Mouse (Mus musculus): ENCODE measurements around the gene Fbxl8.

The Fbxl8 gene

DNA sequence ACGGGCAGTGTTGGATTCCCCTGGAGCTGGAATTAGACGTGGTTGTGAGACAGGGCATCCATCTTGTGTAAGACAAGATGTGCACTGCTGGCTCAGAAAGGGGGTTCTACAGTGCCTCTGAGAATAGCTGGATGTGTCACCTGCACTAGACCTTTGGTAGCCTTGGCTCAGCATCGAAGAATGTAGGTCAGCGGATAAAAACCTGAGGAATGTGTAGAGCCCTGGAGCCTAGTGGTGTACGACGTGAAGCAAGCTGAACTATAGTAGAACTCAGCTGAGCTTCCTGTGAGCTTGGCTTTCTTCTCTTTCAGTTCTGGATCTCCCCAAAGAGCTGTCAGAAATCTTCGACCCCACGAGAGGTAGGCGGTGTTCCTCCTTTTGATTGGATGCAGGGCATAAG lies 39.4 kb downstream of the Fbxl8 start:
- no peak for DNase-seq (ENCODE audit: low spot score in 2 of 2)

DNA sequence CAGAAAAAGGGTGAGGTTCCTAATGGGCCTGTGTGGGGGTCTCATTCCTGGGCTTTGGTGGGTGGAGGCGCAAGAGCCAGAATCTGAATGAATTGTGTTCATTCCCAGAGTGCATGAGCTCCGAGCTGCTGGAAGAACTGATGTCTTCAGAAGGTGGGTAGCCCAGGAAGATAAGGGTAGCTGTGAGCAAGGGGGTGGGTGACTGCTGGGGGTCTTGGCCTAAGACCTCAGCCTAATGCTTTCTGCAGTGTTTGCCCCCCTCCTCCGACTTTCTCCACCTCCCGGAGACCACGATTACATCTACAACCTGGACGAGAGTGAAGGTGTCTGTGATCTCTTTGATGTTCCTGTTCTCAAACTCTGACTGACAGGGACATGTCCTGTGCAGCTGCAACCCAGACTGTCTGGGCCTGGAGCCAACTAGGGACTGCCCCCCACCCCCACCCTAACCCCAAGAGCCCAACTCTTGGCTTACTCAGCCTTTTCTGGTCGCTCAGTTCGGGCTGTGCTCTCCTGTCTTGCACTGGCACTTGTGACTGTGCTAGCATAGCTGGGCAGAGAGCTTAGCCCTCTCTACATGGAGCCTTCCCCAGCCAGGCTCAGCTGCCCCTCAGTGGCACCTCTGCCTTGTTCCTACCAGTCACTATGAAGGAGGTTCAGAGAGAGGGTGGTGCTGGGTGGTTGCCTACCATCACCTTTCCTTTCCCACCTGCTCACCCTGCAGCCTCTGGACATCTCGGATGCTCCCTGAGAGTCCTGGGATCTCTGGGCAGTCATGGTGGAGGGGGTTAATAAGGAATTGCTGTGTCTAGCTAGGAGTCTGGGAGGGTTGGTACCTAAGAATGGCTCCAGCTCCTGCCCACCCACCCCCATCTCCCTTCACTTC lies 40.1 kb downstream of the Fbxl8 start:
- no peak for DNase-seq (ENCODE audit: low spot score in 2 of 2)

DNA sequence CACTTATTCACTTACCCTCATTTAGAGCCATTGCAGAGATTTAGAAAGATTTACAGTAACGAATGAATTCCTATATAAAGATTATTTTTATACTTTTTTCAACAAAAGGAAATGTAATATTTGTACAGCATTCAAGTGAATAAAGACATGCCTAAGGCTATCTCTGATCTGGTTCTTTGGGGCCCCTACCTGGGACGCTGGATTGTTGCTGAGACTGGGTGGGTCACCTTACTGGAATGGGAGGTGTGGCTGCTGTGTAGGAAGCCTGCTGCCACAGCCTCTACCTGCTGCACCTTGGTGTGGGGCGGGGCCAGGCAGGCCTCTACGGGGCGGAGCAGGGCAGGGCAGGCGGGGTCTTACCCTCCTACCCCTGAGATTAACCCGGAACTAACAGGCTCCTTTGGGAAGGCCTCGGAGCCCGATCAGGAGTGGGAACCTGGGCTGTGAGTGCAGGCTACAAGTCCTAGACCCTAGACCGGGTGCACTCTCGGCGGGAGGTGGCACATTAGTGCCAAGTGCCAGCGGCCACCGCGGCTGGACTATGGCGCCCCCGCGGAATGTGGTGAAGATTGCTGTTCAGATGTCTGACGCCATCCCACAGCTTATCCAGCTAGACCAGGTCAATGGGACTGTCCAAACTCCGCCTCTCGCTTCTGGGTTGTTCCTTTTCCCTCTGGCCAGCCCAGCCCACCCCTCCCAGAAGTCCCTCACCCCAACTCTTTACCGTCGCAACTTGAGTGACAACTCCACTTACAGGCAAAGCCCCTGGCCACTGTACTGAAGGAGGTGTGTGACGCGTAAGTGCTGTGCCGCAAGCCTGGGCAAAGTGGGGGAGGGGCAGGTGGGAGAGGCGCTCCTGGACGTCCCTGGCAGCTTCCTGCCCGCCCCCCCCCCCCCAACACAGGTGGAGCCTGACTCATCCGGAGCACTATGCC lies 41.0 kb downstream of the Fbxl8 start, which contains the start of gene Elmo3:
Elmo3 (plus strand) TSS at position 391 of the 935 bp plus-strand sequence.
- DNase-seq (ENCODE audit: low spot score in 2 of 2): peak; percentile 75 to 76

DNA sequence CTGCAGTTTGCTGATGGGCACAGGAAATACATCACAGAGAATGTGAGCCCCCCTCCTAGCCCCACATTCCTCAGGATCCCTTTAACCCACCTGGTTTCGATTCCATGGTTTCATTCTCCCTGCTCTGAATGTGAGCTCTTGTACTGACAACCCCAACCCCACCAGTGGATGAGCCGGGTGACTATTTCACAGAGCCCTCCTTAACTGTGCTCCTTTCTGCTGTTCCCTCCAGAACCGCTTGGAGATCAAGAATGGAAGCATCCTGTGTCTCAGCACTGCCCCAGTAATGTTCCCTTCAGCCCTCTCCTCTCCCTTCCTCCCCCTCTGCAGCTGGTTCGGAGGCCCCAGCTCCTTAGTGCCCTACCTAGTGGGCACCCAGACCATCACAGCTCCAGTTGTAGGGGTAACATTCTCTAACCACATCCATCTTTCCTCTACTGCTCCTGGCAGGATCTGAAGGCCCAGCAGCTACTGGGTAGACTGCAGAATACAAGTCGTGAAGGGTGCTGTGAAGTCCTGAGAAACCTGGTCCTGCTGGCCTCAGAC lies 41.8 kb downstream of the Fbxl8 start:
- no peak for DNase-seq (ENCODE audit: low spot score in 2 of 2)

DNA sequence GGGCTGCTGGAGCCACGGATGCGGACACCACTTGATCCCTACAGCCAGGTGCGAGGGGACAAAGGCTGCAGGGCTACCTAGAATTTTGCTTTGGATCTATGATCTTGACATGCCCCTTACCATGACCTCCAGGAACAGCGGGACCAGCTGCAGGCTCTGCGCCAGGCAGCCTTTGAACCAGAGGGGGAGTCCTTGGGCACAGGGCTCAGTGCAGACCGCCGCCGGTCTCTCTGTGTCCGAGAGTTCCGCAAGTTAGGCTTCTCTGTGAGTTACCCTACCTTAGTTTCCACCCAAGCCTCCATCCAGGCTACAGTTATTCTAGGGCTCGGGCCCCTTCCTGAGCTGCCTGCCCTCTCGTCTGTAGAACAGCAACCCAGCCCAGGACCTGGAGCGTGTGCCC lies 43.2 kb downstream of the Fbxl8 start:
- no peak for DNase-seq (ENCODE audit: low spot score in 2 of 2)

DNA sequence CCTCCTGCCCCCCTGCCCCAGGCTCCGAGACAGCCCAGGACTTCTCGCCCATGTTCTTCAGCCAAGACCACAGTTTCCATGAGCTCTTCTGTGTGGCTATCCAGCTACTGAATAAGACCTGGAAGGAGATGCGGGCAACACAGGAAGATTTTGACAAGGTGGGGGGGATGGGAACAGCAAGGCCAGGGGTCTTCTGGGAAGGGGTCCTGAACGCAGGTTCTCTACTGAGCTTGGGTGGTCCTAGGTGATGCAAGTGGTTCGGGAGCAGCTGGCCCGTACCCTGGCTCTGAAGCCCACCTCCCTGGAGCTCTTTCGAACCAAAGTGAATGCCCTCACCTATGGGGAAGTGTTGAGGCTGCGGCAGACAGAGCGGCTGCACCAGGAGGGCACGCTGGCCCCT lies 44.0 kb downstream of the Fbxl8 start:
- no peak for DNase-seq (ENCODE audit: low spot score in 2 of 2)

DNA sequence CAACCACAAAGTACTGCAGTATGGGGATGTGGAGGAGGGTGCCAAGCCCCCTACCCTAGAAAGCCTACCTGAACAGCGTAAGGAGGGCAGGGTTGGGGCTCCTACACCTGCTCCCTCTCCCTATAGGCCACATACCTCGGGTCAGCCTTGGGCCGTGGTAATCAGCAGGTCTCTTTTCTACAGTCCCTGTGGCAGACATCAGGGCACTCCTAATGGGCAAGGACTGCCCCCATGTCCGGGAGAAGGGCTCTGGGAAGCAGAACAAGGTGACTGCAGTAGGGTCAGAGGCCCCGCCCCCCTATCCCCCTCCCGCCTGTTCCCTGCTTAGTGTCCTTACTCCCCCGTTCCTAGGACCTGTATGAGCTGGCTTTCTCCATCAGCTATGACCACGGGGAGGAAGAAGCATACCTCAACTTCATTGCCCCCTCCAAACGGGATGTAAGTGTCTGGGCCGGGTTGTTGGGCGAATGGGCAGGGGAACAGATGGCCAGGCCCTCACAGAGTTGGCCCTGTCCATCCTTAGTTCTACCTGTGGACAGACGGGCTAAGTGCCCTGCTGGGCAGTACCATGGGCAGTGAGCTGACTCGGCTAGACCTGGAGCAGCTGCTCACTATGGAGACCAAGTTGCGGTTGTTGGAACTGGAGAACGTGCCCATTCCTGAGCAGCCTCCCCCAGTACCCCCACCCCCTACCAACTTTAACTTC lies 44.8 kb downstream of the Fbxl8 start:
- DNase-seq (ENCODE audit: low spot score in 2 of 2): no peak

DNA sequence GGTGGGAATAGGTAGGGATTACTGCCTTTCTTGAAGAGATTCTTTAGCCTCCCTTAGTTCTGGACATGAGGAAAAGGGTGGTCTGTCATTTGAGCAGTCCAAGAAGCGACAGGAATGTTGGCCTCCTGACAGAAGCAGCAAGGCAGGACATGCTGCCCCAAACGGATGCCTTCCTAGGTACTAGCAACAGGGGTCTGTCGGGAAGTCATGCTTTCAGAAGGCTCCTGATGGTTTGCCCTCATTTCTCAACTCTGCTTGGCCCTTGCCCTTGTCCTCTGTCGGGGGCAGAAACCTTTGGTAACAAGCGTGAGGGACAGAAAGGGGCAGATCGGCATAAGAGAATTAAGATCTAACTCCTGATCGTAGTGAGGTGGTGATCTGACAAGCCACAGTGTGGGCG lies 45.7 kb downstream of the Fbxl8 start:
- DNase-seq (ENCODE audit: low spot score in 2 of 2): no peak

DNA sequence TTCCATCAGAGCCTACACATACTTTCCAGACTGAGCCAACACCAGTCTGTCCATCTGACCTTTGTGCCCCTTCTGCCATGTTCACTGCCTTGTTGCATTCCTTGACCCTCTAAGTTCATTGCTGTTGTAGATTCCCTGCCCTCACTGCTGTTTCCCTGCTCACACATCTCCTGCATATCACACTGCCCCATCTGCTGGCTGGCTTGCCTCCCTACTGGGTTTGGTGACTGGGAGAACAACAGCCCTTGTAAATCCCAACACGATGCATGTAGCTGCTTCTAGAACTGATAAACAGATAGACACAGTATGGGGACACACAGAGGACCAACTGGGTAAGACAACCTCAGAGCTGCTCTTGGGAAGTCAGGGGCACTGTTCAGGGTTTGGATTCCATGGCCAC lies 47.3 kb downstream of the Fbxl8 start:
- DNase-seq (ENCODE audit: low spot score in 2 of 2): no peak

DNA sequence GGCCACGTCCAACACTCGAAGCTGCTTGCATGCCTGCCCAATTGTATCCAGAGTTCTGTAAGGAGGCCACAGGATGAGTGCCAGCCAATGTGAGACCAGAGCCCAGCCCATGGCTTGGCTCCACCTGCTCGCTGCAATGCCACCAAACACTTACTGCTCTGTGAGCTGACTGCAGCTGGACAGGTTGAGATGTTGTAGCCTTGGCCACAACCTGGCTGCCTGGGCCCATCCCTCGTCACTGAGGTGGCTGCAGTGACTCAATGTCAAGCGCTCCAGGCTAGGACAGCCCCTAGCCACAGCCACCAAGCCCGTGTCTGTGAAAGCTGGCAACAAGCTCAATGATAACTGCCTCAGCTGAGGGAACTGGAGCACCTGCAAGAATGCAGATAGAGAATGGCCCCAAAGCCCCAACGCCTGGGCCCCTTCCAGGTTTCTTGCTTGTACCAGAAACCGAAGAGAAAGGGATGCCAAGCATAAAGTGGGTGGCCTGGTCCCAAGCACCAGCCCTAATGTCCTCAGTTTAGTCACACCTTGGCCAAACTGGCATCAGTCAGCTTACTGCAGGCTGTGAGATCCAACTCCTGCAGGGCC lies 48.5 kb downstream of the Fbxl8 start:
- DNase-seq (ENCODE audit: low spot score in 2 of 2): no peak

DNA sequence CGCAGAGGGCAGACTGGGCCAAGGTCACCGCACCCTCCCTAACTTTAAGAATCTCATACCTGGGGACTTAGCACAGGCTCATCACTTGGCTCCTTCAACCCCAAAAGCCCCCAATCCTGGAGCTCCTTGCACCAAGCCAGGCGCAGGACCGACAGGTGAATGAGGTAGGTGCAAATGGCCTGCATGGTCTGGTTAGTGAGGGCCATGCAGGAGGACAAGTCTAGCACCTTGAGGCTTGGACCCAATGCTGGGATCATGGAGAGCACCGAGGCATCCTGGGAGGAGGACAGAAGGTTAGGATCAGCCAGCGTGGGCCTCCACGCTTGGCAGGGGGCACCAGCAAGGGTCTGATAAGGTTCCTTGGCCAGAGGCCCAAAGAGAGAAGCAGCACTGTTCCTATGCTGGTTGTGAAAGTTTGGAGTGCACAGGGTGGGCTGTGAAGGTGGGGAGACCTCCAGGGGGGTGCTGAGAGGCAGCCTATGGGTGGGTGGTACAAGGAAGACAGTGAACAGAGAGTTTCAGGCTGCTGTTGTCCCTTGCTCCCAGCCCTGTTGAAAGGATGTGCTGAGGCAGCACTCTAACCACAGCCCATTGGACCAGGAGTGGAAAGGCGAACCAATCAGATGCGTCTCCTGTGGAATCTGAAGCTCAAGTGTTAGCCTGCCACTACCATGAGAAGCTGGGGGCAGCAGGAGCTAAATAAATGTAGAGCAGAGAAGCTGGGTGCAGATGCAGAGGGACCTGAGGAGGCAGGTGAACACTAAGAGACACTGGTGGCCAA lies 49.4 kb downstream of the Fbxl8 start:
- no peak for DNase-seq (ENCODE audit: low spot score in 2 of 2)

DNA sequence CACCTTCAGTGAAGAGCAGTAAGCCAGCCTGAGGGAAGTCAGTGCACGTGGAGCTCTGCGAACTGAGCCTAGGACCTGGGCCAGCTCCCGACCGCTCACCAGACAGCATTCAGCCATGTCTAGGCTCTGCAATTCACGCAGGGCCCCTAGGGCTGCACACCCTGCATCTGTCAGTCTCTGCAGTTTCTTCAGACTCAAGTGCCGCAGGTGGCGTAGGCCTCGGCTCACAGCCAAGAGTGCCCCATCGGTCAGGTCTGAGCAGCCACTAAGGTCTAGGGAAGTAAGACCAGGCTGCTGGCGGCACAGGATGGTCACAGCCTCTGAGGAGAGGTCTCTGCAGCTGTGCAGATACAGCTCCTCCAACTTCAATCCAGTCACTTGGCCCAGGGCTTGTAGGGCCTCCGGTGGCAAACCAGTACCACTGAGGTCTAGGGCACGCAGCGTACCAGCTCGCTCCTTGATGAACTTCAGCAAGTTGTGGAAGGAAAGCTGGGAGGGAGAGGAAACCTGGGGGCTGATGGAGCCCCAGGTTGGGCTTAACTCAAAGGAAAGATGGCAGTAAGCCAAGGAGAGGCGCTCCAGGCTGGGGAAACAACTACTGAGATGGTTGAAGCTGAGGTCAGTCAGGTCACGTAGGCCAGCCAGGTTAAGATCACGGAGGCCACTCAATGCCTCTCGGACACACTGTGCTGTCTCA lies 50.8 kb downstream of the Fbxl8 start:
- DNase-seq (ENCODE audit: low spot score in 2 of 2): no peak

DNA sequence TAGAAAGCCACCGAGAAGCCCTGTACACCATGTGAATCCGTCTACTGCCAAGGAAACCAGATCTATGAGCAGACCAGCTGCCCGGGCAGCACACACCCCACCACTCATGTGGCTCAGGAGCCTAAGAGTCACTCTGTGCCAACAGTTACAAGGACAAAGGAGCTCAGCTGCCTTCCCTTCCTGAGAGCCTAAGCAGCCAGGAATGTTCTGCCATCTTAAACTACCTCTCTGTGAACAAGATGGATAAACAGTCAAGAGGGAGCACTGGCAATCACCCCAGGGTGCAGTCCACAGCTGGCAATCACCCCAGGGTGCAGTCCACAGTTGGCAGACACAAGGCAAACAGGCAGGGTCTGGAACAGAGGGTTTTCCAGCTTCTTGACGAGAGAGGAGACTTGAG lies 53.5 kb downstream of the Fbxl8 start:
- no peak for DNase-seq (ENCODE audit: low spot score in 2 of 2)

DNA sequence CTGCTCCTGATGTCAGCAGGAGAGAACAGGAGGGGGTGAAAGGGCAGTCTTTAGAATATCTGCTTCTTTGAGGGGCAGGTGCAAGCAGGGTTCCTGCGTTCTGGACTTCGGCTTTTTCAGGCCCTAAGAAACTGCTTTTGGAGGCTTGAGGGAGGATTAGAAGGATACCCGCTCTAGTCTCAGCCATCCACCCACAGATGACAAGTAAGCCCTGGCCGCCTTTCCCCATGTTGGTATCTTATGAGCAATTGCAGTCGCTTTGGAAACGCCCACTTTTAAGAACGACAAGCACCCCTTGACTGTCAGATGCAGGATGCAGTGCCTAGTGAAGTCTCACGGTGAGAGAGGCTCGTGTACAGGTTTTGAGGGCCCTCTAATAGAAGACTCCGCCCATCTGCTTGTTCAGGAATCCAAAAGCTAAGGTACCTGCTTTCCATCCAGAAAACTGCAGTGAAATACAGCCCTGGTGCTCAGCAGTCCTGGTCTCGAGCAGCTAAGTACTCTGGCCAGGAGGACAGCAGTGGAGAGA lies 54.3 kb downstream of the Fbxl8 start:
- DNase-seq (ENCODE audit: low spot score in 2 of 2): no peak
